Mouse (Mus musculus) heart, postnatal 0 days (tissue): ENCODE measurements around the gene Rab40b. TPM values are rescaled to one million over a fixed set of nuclear protein-coding genes. Genes with fewer than 3 reads are reported as not detected.
"Not testable (repeated sequence)": the region's sequence is repeated elsewhere in the genome, so short reads cannot be mapped to it uniquely, and the experiment has no call there.

ENCODE experiments used
- ATAC-seq: fragments of 200-750 bp; cut with Nextera tagmentation; 2 replicates; pipeline ENCODE4 v1.8.0; 2017; ENCODE audit warnings: low read depth, moderate number of reproducible peaks, moderate library complexity; ENCODE audit not compliant: insufficient read depth
- DNase-seq: peaks from one replicate; pipeline ENCODE4 v3.0.0-alpha.2; 2016; ENCODE audit warnings: low spot score
- H3K27ac ChIP-seq: fragments of 300-500 bp; sonication (generic); 2 replicates; pipeline ENCODE4 v1.5.1; 2014; ENCODE audit warnings: low read depth, mild to moderate bottlenecking
- H3K27me3 ChIP-seq: fragments of 300-500 bp; sonication (generic); 2 replicates; pipeline ENCODE4 v1.6.1; 2014; ENCODE audit warnings: low read length, mixed read lengths; ENCODE audit not compliant: control insufficient read depth, insufficient read depth
- H3K36me3 ChIP-seq: fragments of 300-500 bp; sonication (generic); replicated peaks from 2 replicates; pipeline ENCODE4 v1.6.1; 2014; ENCODE audit warnings: low read length, mixed read lengths; ENCODE audit not compliant: control insufficient read depth, insufficient read depth
- H3K4me1 ChIP-seq: fragments of 300-500 bp; sonication (generic); 2 replicates; pipeline ENCODE4 v1.6.1; 2014; ENCODE audit warnings: antibody characterized with exemption; ENCODE audit not compliant: control insufficient read depth, insufficient read depth
- H3K4me2 ChIP-seq: fragments of 300-500 bp; sonication (generic); 2 replicates; pipeline ENCODE4 v1.6.1; 2014; ENCODE audit warnings: low read depth, mild to moderate bottlenecking, low read length, moderate library complexity
- H3K4me3 ChIP-seq: fragments of 300-500 bp; sonication (generic); 2 replicates; pipeline ENCODE4 v1.5.1; 2014; ENCODE audit warnings: low read depth, low read length
- H3K9ac ChIP-seq: fragments of 300-500 bp; sonication (generic); replicated peaks from 2 replicates; pipeline ENCODE4 v1.6.1; 2014; ENCODE audit warnings: low read depth, low read length, mixed read lengths
- H3K9me3 ChIP-seq: fragments of 300-500 bp; sonication (generic); replicated peaks from 2 replicates; pipeline ENCODE4 v1.6.1; 2016; ENCODE audit warnings: low read length; ENCODE audit not compliant: control insufficient read depth
- CTCF ChIP-seq: IDR thresholded peaks from 2 replicates; pipeline ENCODE4 v1.5.1; 2016; ENCODE audit warnings: antibody characterized with exemption, control low read depth, low read depth
- EP300 ChIP-seq: IDR thresholded peaks from 2 replicates; pipeline ENCODE4 v1.6.1; 2016; ENCODE audit warnings: antibody characterized with exemption, low read depth
- WGBS: fragments of 180-500 bp; shearing (Covaris S2); extraction: QIAGEN DNeasy Blood & Tissue Kit; methylation state at CpG from one replicate; pipeline ENCODE4 v1.1.7; 2014; 5-methylcytosine and 5-hydroxymethylcytosine counted together
- polyA plus RNA-seq: library from polyadenylated mRNA; unstranded; fragments of >200 nt; fragmentation: Nextera tagmentation; extraction: Ambion mirVana; gene quantifications from 2 replicates; pipeline ENCODE4 v1.2.1, GENCODE M21; 2015
- total RNA-seq: library from RNA; depleted of rRNA; stranded (reverse); fragments of >200 nt; gene quantifications from 2 replicates; pipeline ENCODE4 v1.2.3, GENCODE M21; 2014; ENCODE audit warnings: low replicate concordance

The Rab40b gene
- total and polyA plus RNA-seq, 2 experiments from 2014 or later = 3.1 to 5.2 TPM

GRCm38 (mm10) chr11:121362212-121362611 is 25.8 kb downstream of the Rab40b start:
- no peaks in the 10 kb centered on the region for H3K9me3 ChIP-seq
- H3K27me3 ChIP-seq = no peaks in the 10 kb centered on the region
- no peaks in the 10 kb centered on the region for H3K4me1 ChIP-seq
- no peak for DNase-seq
- H3K27ac ChIP-seq = no peak overlapping the region
- WGBS = 30% methylated on average over 5 of the region's 5 CpGs
- no peaks in the 10 kb centered on the region for H3K36me3 ChIP-seq
- no peak for TF ChIP-seq CTCF
- TF ChIP-seq EP300 = no peak
- ATAC-seq = no peak
- no peak overlapping the region for H3K4me2 ChIP-seq
- no peak overlapping the region for H3K4me3 ChIP-seq
- H3K9ac ChIP-seq = no peak overlapping the region

GRCm38 (mm10) chr11:121354091-121354707 is 33.9 kb downstream of the Rab40b start, which contains the start of gene Wdr45b:
Wdr45b (minus strand) TSS chr11:121354445.
- Histone ChIP-seq H3K4me1 (peaks cover 17% of the 10 kb centered on the region), H3K4me2 (peak within 1 kb of the TSS; percentile 83), H3K4me3 (peak within 1 kb of the TSS; percentile 81), H3K9me3 (no peaks in the 10 kb centered on the region), H3K27me3 (no peaks in the 10 kb centered on the region), H3K9ac (peak within 1 kb of the TSS; percentile 91), H3K36me3 (no peaks in the 10 kb centered on the region), H3K27ac (peak within 1 kb of the TSS; percentile 93)
- DNase-seq (peak; percentile 96), ATAC-seq (peak; percentile 98)
- TF ChIP-seq EP300 (0 out of 2 replicates have a peak, but pooled peaks have one; percentile 55), CTCF (no peak)
- WGBS = under 1% methylated on average over 68 of the region's 69 CpGs

GRCm38 (mm10) chr11:121353326-121354090 is 34.5 kb downstream of the Rab40b start:
- Histone ChIP-seq H3K4me3 (peak overlapping the region; percentile 81), H3K9me3 (no peaks in the 10 kb centered on the region), H3K4me1 (peaks cover 17% of the 10 kb centered on the region), H3K36me3 (0 out of 2 replicates have a peak, but pooled peaks cover under 1% of the 10 kb centered on the region), H3K9ac (peak overlapping the region; percentile 91), H3K4me2 (peak overlapping the region; percentile 83), H3K27ac (peak overlapping the region; percentile 93), H3K27me3 (no peaks in the 10 kb centered on the region)
- TF ChIP-seq EP300 (no peak), CTCF (no peak)
- ATAC-seq (peak; percentile 45), DNase-seq (peak; percentile 17)
- WGBS = 2% methylated on average over 39 of the region's 41 CpGs

GRCm38 (mm10) chr11:121348727-121349126 is 39.3 kb downstream of the Rab40b start:
- Histone ChIP-seq H3K4me1 (peaks cover 16% of the 10 kb centered on the region), H3K36me3 (0 out of 2 replicates have a peak, but pooled peaks cover 12% of the 10 kb centered on the region)
- not testable (repeated sequence) for DNase-seq, H3K4me3 ChIP-seq, H3K27me3 ChIP-seq, ATAC-seq, H3K9me3 ChIP-seq, H3K9ac ChIP-seq, H3K27ac ChIP-seq, H3K4me2 ChIP-seq
- WGBS = 81% methylated on average over 3 of the region's 3 CpGs

GRCm38 (mm10) chr11:121348166-121348565 is 39.9 kb downstream of the Rab40b start:
- H3K27ac ChIP-seq = no peak overlapping the region
- no peak for ATAC-seq
- H3K4me1 ChIP-seq = peaks cover 13% of the 10 kb centered on the region
- no peak overlapping the region for H3K4me3 ChIP-seq
- H3K9me3 ChIP-seq = no peaks in the 10 kb centered on the region
- no peak overlapping the region for H3K9ac ChIP-seq
- DNase-seq = no peak
- H3K36me3 ChIP-seq = 0 out of 2 replicates have a peak, but pooled peaks cover 12% of the 10 kb centered on the region
- WGBS = 86% methylated on average over 2 of the region's 2 CpGs
- H3K27me3 ChIP-seq = no peaks in the 10 kb centered on the region
- H3K4me2 ChIP-seq = no peak overlapping the region
- TF ChIP-seq EP300 = no peak
- TF ChIP-seq CTCF = no peak
